Mouse (Mus musculus) liver, embryonic 14.5 days (tissue): ENCODE data around the gene Pdxp.

Experiments
- CTCF ChIP-seq: IDR thresholded peaks from 2 replicates; pipeline ENCODE4 v1.5.1; 2016; ENCODE audit warnings: antibody characterized with exemption, low read depth, control low read depth
- EP300 ChIP-seq: IDR thresholded peaks from 2 replicates; pipeline ENCODE4 v1.6.1; 2016; ENCODE audit warnings: antibody characterized with exemption, low read depth

DNA sequence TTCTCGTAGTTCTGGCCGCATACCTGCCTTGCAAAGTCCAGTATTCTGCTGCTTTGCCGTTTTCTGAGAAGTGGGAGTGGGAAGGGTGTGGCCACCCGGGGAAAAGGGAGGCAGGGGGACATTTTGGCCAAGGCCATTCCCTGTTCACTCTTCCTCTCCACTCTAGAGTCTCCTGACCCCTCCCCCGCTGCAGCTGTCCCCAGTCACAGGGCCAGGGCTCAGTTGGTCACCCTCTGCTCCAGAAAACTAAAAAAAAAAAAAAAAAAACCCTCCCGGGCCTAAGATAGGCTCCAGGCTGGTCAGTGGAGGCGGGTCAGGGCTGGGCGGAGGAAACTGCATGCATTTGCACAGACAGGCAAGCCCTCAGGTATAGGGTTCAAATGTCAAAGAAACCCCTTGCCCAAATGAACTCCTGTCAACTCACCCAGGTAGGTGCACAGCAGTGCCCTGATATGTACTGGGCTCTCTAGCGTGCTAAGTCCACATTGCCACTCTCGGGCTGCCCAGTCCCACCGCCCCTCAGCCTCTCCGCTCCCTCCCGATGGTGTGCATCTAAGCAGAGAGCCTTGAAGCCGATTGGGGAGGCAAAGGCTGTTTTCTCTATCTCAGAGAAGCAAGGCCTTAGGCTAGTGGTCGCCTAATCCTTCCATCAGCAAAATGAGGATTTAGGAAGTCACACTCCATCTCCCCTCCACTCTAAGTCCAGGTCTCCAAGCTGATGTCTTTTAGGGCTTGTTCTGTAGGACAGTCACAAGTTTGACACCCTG lies 13.5 kb downstream of the Pdxp start:
- no peak for TF ChIP-seq CTCF
- TF ChIP-seq EP300 = no peak
